Mouse (Mus musculus) C2C12 (cell line): ENCODE measurements at regions not wholly inside any gene's neighbourhood (a gene's known extent, or its start where the extent isn't known, plus 50 kb on each side); places are given as distances from the start of the nearest gene placed in this dataset.

Experiments used
- H3K27me3 ChIP-seq: one replicate; pipeline ENCODE4 v1.6.1; 2011; ENCODE audit not compliant: control insufficient read depth, insufficient read depth, insufficient read length
- H3K36me3 ChIP-seq: one replicate; pipeline ENCODE4 v1.6.1; 2011; ENCODE audit not compliant: control insufficient read depth, insufficient read depth
- H3K4me3 ChIP-seq: one replicate; pipeline ENCODE4 v1.5.1; 2011; ENCODE audit warnings: mild to moderate bottlenecking, control low read depth; ENCODE audit not compliant: poor library complexity, insufficient read depth, severe bottlenecking
- H3K79me2 ChIP-seq: one replicate; pipeline ENCODE4 v1.6.1; 2011; ENCODE audit not compliant: control insufficient read depth, insufficient read depth
- H3K79me3 ChIP-seq: one replicate; pipeline ENCODE4 v1.6.1; 2011; ENCODE audit warnings: low read depth, control low read depth
- H3ac ChIP-seq: one replicate; pipeline ENCODE3; 2011; ENCODE audit warnings: low read depth; ENCODE audit not compliant: control insufficient read depth, insufficient read length
- CEBPB ChIP-seq: IDR thresholded peaks from one replicate; pipeline ENCODE4 v1.6.1; 2011; ENCODE audit warnings: low read depth, mild to moderate bottlenecking, control low read depth, moderate library complexity
- CTCF ChIP-seq: IDR thresholded peaks from one replicate; pipeline ENCODE4 v1.5.1; 2011; ENCODE audit not compliant: control insufficient read depth, insufficient read depth, insufficient read length
- FOSL1 ChIP-seq: IDR thresholded peaks from one replicate; pipeline ENCODE4 v1.8.0; 2011; ENCODE audit warnings: mild to moderate bottlenecking, low read length; ENCODE audit not compliant: poor library complexity, insufficient read depth, severe bottlenecking
- MAX ChIP-seq: IDR thresholded peaks from one replicate; pipeline ENCODE4 v1.6.1; 2011; ENCODE audit warnings: mild to moderate bottlenecking, control low read depth
- MYOD1 ChIP-seq: IDR thresholded peaks from one replicate; pipeline ENCODE4 v1.6.1; 2011; ENCODE audit warnings: low read depth; ENCODE audit not compliant: control insufficient read depth, insufficient read length
- MYOG ChIP-seq: IDR thresholded peaks from one replicate; pipeline ENCODE4 v1.6.1; 2011; ENCODE audit not compliant: control insufficient read depth, insufficient read length; ENCODE audit errors: extremely low read depth
- USF1 ChIP-seq: IDR thresholded peaks from one replicate; pipeline ENCODE4 v1.6.1; 2011; ENCODE audit warnings: low read depth, mild to moderate bottlenecking, control low read depth, moderate library complexity

- H3ac ChIP-seq = no peak overlapping the region
- no peaks in the 10 kb centered on the region for H3K27me3 ChIP-seq
- no peaks in the 10 kb centered on the region for H3K79me2 ChIP-seq
- H3K4me3 ChIP-seq = no peak overlapping the region
- no peak for TF ChIP-seq MYOD1
- no peak for TF ChIP-seq FOSL1
- peak; percentile 30 for TF ChIP-seq USF1
- H3K79me3 ChIP-seq = no peaks in the 10 kb centered on the region
- H3K36me3 ChIP-seq = no peaks in the 10 kb centered on the region
Measured at GRCm38 (mm10) chr3:60320213-60320936, 152.3 kb upstream of the Mbnl1 start.

- Histone ChIP-seq H3K27me3 (no peaks in the 10 kb centered on the region), H3K79me3 (no peaks in the 10 kb centered on the region), H3K4me3 (no peak overlapping the region), H3K36me3 (no peaks in the 10 kb centered on the region), H3ac (no peak overlapping the region), H3K79me2 (no peaks in the 10 kb centered on the region)
- no peak for TF ChIP-seq FOSL1
- TF ChIP-seq USF1 = no peak
- no peak for TF ChIP-seq MYOG
- TF ChIP-seq MYOD1 = no peak
- TF ChIP-seq MAX = no peak
Measured at GRCm38 (mm10) chr3:60323514-60323913, 149.1 kb upstream of the Mbnl1 start.

GRCm38 (mm10) chr3:60324416-60324815 lies 148.2 kb upstream of the Mbnl1 start:
- Histone ChIP-seq H3K79me2 (no peaks in the 10 kb centered on the region), H3K79me3 (no peaks in the 10 kb centered on the region), H3ac (no peak overlapping the region), H3K36me3 (no peaks in the 10 kb centered on the region), H3K27me3 (no peaks in the 10 kb centered on the region), H3K4me3 (no peak overlapping the region)
- TF ChIP-seq MAX = no peak
- no peak for TF ChIP-seq USF1
- TF ChIP-seq CTCF = no peak
- TF ChIP-seq CEBPB = no peak
- no peak for TF ChIP-seq MYOG
- no peak for TF ChIP-seq FOSL1
- TF ChIP-seq MYOD1 = no peak

- no peaks in the 10 kb centered on the region for H3K79me3 ChIP-seq
- H3K79me2 ChIP-seq = no peaks in the 10 kb centered on the region
- no peaks in the 10 kb centered on the region for H3K36me3 ChIP-seq
- no peak overlapping the region for H3K4me3 ChIP-seq
- TF ChIP-seq FOSL1 = no peak
- no peak for TF ChIP-seq USF1
- no peak for TF ChIP-seq CEBPB
- TF ChIP-seq MYOG = no peak
- no peak for TF ChIP-seq MAX
- H3K27me3 ChIP-seq = no peaks in the 10 kb centered on the region
- no peak overlapping the region for H3ac ChIP-seq
Measured at GRCm38 (mm10) chr3:60324969-60325368, 147.7 kb upstream of the Mbnl1 start.

GRCm38 (mm10) chr3:60332460-60332859 lies 140.2 kb upstream of the Mbnl1 start:
- no peaks in the 10 kb centered on the region for H3K27me3 ChIP-seq
- TF ChIP-seq CEBPB (no peak), MYOD1 (no peak), FOSL1 (no peak), USF1 (no peak)
- no peaks in the 10 kb centered on the region for H3K79me3 ChIP-seq
- no peaks in the 10 kb centered on the region for H3K79me2 ChIP-seq
- no peak overlapping the region for H3ac ChIP-seq
- no peak overlapping the region for H3K4me3 ChIP-seq
- H3K36me3 ChIP-seq = no peaks in the 10 kb centered on the region

- Histone ChIP-seq H3K36me3 (no peaks in the 10 kb centered on the region), H3K79me2 (no peaks in the 10 kb centered on the region), H3ac (no peak overlapping the region), H3K79me3 (no peaks in the 10 kb centered on the region), H3K27me3 (no peaks in the 10 kb centered on the region), H3K4me3 (no peak overlapping the region)
- TF ChIP-seq MYOD1 = no peak
- no peak for TF ChIP-seq FOSL1
- TF ChIP-seq CTCF = no peak
- TF ChIP-seq MYOG = no peak
- no peak for TF ChIP-seq CEBPB
Measured at GRCm38 (mm10) chr3:60333669-60334068, 139.0 kb upstream of the Mbnl1 start.
